Mouse (Mus musculus) urinary bladder, postnatal 36 days (tissue): ENCODE data around the gene Gm47996.
"Not testable (repeated sequence)": the region's sequence is repeated elsewhere in the genome, so short reads cannot be mapped to it uniquely, and the experiment has no call there.

Experiments used
- DNase-seq, 2 experiments: peaks; one replicate each; pipeline ENCODE4 v3.0.0; 2022; ENCODE audit warnings: low spot score in 2 of 2, mixed read lengths in 1 of 2

Gene Gm47996

GRCm38 (mm10) chr1:151203818-151204217 lies 6.1 kb upstream of the Gm47996 start, which contains the start of gene 3110040M04Rik:
Gene 3110040M04Rik, plus strand, starts transcription at chr1:151204121.
- DNase-seq = not testable (repeated sequence)

- not testable (repeated sequence) for DNase-seq
Measured at GRCm38 (mm10) chr1:151208493-151208892, 1.4 kb upstream of the Gm47996 start.

- not testable (repeated sequence) for DNase-seq
Measured at GRCm38 (mm10) chr1:151208944-151209343, 987 bp upstream of the Gm47996 start.

DNA sequence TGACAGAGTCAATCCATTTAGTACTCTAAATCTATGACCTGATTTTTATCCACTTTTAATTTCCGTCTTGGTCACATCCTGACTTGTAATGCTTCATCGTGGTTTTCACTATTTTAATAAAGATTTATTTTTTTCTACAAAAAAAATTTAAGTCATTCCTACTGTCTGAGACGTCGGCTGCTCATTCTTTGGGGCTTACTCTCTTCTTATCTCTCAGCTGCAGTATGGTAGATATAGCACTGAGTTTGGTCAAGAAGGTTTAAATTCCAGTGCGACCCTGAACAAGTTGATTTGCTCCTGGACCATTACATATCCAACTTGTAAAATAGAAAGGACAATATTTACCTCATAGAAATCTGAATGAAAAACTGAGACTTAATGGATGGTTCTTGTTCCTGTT lies 1.7 kb downstream of the Gm47996 start:
- not testable (repeated sequence) for DNase-seq

GRCm38 (mm10) chr1:151214862-151215261 lies 4.9 kb downstream of the Gm47996 start:
- DNase-seq = no peak

- no peak for DNase-seq
Measured at GRCm38 (mm10) chr1:151215985-151216384, 6.1 kb downstream of the Gm47996 start.

GRCm38 (mm10) chr1:151216417-151216816 lies 6.5 kb downstream of the Gm47996 start:
- DNase-seq = no peak

GRCm38 (mm10) chr1:151219045-151219444 lies 9.1 kb downstream of the Gm47996 start:
- no peak for DNase-seq

DNA sequence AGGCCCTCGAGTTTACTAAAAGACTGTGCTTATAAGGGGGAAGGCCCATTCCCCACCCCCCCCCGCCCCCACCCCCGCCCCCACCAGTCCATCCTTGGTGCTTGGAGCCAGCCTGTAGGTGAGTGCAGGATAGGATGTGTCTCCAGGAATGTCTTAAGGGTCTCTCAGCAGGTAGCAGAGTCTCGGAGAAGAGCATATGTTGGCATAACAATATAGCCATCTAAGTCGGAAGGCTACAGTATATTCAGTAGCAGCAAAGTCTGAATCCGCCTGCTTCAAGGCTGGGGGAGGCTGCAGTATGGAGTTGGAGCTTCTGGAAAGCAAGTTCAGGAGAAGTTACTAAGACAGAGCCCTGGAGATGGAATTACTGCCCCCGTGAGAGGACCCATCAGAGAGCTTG lies 10.2 kb downstream of the Gm47996 start:
- no peak for DNase-seq

GRCm38 (mm10) chr1:151222561-151223267 lies 12.8 kb downstream of the Gm47996 start:
- no peak for DNase-seq

GRCm38 (mm10) chr1:151223377-151223776 lies 13.4 kb downstream of the Gm47996 start:
- no peak for DNase-seq

- DNase-seq = no peak
Measured at GRCm38 (mm10) chr1:151224536-151224935, 14.6 kb downstream of the Gm47996 start.

GRCm38 (mm10) chr1:151227506-151227905 lies 17.6 kb downstream of the Gm47996 start:
- DNase-seq = no peak

- DNase-seq = no peak
Measured at GRCm38 (mm10) chr1:151228320-151228989, 18.5 kb downstream of the Gm47996 start.

- no peak for DNase-seq
Measured at GRCm38 (mm10) chr1:151232346-151232745, 22.4 kb downstream of the Gm47996 start.

DNA sequence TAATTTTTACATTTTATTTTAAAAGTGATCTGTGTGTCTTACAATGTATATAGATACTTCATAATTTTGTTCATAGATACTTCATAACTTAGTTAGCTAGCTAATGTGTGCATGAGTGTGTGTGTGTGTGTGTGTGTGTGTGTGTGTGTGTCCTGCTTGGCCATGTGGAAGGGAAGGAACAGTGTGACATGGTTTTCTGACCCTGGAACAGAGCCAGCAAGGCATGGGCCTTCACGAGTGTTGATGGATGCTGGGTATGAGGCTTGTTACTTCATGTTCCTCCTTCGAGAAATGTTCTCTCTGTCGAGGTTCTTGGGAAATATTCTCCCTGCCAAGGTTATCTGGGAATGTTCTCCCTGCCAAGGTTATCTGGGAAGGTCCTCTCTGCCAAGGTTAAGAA lies 23.8 kb downstream of the Gm47996 start:
- DNase-seq = no peak

DNA sequence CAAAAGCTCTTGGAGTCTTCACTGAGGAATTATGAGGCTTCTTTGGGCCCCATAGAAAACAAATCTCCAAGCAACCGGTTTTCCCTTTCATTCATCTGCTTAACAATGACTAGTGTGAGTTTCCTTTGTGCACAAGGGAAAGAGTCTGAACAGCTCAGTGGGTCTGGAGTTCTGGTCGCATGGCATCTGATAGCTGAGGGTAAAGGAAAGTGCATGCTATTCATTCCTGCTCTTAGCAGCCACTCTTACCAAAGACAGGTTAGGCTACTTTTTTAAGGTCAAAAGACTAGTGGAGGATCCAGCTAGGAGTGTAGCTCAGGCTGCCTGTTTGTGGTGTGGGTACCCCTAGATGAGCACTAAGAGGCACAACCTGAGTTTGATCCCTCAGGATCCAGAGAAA lies 25.6 kb downstream of the Gm47996 start:
- DNase-seq = no peak

DNA sequence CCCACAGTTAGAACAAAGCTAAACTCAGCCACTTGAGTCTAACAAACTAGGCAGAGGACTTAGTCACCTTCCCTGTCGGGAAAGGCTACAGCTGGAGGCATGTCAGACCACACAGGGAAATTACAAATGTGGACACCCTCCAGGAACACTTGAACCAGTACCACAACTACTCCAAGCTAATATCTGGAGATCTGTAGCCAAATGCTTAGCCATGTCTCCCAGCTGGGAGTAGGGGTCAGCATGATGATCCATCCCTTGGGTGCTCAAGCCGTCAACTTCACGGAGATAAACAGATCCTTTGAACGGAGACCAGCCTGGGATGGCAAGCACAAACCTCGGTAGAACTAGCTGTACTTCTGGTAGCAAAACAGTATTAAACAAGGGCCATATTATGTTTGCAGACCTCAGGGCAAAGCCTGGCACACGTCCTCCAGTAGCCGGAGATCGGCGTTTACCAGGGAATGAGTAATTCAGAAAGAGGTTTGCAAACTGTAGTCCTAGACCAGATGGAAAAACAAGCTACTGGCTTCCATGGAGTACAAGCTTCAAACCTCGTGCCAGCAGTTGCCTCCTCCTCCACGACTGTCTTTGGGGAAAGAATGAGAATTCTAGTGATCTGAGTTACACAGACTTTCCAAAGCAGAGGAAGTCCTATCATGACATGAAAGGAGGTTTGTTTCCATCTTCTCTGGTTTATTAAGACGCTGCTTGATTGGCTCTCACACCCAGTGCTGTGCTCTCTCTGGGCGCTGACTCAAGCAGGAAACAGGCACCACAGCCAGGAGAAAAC lies 26.4 kb downstream of the Gm47996 start:
- peak; percentile 7 to 25 for DNase-seq

DNA sequence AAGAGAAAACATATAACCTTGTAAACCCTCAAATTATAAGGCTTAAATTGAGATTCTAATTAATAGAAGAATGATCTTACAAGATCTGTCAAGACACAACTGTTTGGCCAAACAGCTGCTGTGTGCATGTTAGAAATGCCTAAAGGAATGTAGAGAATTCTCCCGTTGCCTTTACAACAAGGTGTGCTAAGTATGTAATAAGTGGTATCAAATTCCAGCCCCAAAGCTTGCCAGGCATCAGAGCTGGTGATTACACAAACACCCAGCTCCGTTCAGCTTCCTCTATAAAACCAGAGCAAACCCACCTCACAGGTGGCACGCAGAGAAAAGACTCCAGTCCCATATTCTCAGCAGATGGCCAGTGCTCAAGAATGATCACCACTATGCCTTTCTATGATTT lies 27.8 kb downstream of the Gm47996 start:
- no peak for DNase-seq

GRCm38 (mm10) chr1:151243332-151243731 lies 33.4 kb downstream of the Gm47996 start:
- DNase-seq = no peak

DNA sequence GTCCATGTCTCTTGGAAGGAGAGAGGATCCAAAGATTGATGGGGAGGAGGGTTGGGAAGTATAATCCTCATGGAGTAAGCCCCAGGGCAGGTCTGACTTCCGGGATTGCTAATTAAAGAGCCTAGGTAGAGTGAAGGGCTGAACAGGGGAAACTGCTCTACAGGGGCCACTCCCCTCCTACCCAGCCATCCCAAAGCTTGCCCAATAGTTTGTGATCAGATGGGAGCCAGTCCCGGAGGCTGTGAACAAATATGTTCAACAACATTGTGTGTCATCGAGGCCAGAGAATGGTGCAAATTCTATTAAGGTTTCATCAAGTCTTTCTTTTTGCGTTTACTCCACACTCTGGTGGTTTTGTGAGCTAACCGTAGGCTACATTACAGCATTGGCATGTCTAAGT lies 34.1 kb downstream of the Gm47996 start:
- no peak for DNase-seq

- no peak for DNase-seq
Measured at GRCm38 (mm10) chr1:151244761-151245160, 34.8 kb downstream of the Gm47996 start.
